Mouse (Mus musculus) limb, embryonic 11.5 days (tissue): ENCODE data around the gene Mcm2. TPM values are rescaled to one million over a fixed set of nuclear protein-coding genes. Genes with fewer than 3 reads are reported as not detected.
A peak's percentile ranks its signal among the peaks of the same experiment; 100 is the strongest.

Source experiments
- ATAC-seq: fragments of 200-750 bp; cut with Nextera tagmentation; 2 replicates; pipeline ENCODE4 v1.8.0; 2017; ENCODE audit warnings: low read depth; ENCODE audit not compliant: insufficient number of reproducible peaks, low FRiP score, low TSS enrichment
- DNase-seq: peaks from one replicate; pipeline ENCODE4 v3.0.0-alpha.2; 2015; ENCODE audit warnings: low spot score
- H3K27ac ChIP-seq: fragments of 300-500 bp; sonication (generic); replicated peaks from 2 replicates; pipeline ENCODE4 v1.5.1; 2014; ENCODE audit warnings: low read depth, mild to moderate bottlenecking, low read length
- H3K27me3 ChIP-seq: fragments of 300-500 bp; sonication (generic); 2 replicates; pipeline ENCODE4 v1.6.1; 2014; ENCODE audit warnings: mild to moderate bottlenecking, low read length, mixed read lengths; ENCODE audit not compliant: control insufficient read depth, insufficient read depth
- H3K36me3 ChIP-seq: fragments of 300-500 bp; sonication (generic); 2 replicates; pipeline ENCODE4 v1.6.1; 2014; ENCODE audit warnings: mild to moderate bottlenecking, low read length, moderate library complexity, mixed read lengths; ENCODE audit not compliant: control insufficient read depth, insufficient read depth
- H3K4me1 ChIP-seq: fragments of 300-500 bp; sonication (generic); 2 replicates; pipeline ENCODE4 v1.6.1; 2014; ENCODE audit warnings: low read length, mixed read lengths; ENCODE audit not compliant: control insufficient read depth, insufficient read depth
- H3K4me2 ChIP-seq: fragments of 300-500 bp; sonication (generic); 2 replicates; pipeline ENCODE4 v1.6.1; 2014; ENCODE audit warnings: low read depth, mild to moderate bottlenecking, moderate library complexity; ENCODE audit not compliant: severe bottlenecking
- H3K4me3 ChIP-seq: fragments of 300-500 bp; sonication (generic); 2 replicates; pipeline ENCODE4 v1.5.1; 2014; ENCODE audit warnings: low read depth, low read length
- H3K9ac ChIP-seq: fragments of 300-500 bp; sonication (generic); 2 replicates; pipeline ENCODE4 v1.6.1; 2014; ENCODE audit warnings: mild to moderate bottlenecking, low read length
- H3K9me3 ChIP-seq: fragments of 300-500 bp; sonication (generic); 2 replicates; pipeline ENCODE4 v1.6.1; 2016; ENCODE audit warnings: low read length; ENCODE audit not compliant: control insufficient read depth
- WGBS: fragments of 180-500 bp; shearing (Covaris S2); extraction: QIAGEN DNeasy Blood & Tissue Kit; methylation state at CpG from one replicate; pipeline ENCODE4 v1.1.7; 2014; 5-methylcytosine and 5-hydroxymethylcytosine counted together
- polyA plus RNA-seq: library from polyadenylated mRNA; unstranded; fragments of >200 nt; fragmentation: Nextera tagmentation; extraction: Ambion mirVana; gene quantifications from 2 replicates; pipeline ENCODE4 v1.2.1, GENCODE M21; 2014

The Mcm2 gene
- polyA plus RNA-seq, 1 experiment from 2014 or later, result 228 TPM

- WGBS, result 83% methylated on average over 4 of the region's 4 CpGs
- Histone ChIP-seq H3K4me1 (peaks cover 16% of the 10 kb centered on the region), H3K4me3 (no peak overlapping the region), H3K27ac (no peak overlapping the region), H3K9me3 (no peaks in the 10 kb centered on the region), H3K36me3 (no peaks in the 10 kb centered on the region), H3K27me3 (no peaks in the 10 kb centered on the region), H3K9ac (no peak overlapping the region), H3K4me2 (no peak overlapping the region)
- ATAC-seq (no peak), DNase-seq (no peak)
Measured at GRCm38 (mm10) chr6:88904456-88904974, 5.9 kb upstream of the Mcm2 start.

GRCm38 (mm10) chr6:88903708-88904107 lies 5.1 kb upstream of the Mcm2 start:
- Histone ChIP-seq H3K4me2 (peak overlapping the region; percentile 71; the same call in 1 of the 2 replicates), H3K36me3 (no peaks in the 10 kb centered on the region), H3K27ac (no peak overlapping the region), H3K27me3 (no peaks in the 10 kb centered on the region), H3K9me3 (no peaks in the 10 kb centered on the region), H3K9ac (0 out of 2 replicates have a peak overlapping the region, but pooled peaks have one; percentile 27), H3K4me1 (peaks cover 16% of the 10 kb centered on the region), H3K4me3 (peak overlapping the region; percentile 78)
- 88% methylated on average over 5 of the region's 5 CpGs for WGBS
- ATAC-seq (no peak), DNase-seq (no peak)

GRCm38 (mm10) chr6:88901947-88902820 lies 3.6 kb upstream of the Mcm2 start, which contains the start of gene Tpra1:
TSS of gene Tpra1 (plus strand) at chr6:88902251.
- Histone ChIP-seq H3K9ac (peak within 1 kb of the TSS; percentile 82), H3K36me3 (no peaks in the 10 kb centered on the region), H3K27me3 (no peaks in the 10 kb centered on the region), H3K27ac (peak within 1 kb of the TSS; percentile 84), H3K4me1 (peaks cover 19% of the 10 kb centered on the region), H3K9me3 (no peaks in the 10 kb centered on the region), H3K4me3 (peak within 1 kb of the TSS; percentile 78), H3K4me2 (peak within 1 kb of the TSS; percentile 79)
- WGBS, result under 1% methylated on average over 66 of the region's 66 CpGs
- DNase-seq, result peak; percentile 93
- peak; percentile 86 for ATAC-seq

GRCm38 (mm10) chr6:88901471-88901870 lies 2.9 kb upstream of the Mcm2 start:
- H3K4me1 ChIP-seq, result peaks cover 26% of the 10 kb centered on the region
- WGBS, result 6% methylated on average over 5 of the region's 5 CpGs
- no peak for DNase-seq
- H3K4me3 ChIP-seq, result peak overlapping the region; percentile 78
- H3K9me3 ChIP-seq, result no peaks in the 10 kb centered on the region
- H3K27ac ChIP-seq, result no peak overlapping the region
- no peak for ATAC-seq
- H3K36me3 ChIP-seq, result peaks cover 4% of the 10 kb centered on the region; the same call in 1 of the 2 replicates
- no peaks in the 10 kb centered on the region for H3K27me3 ChIP-seq
- H3K4me2 ChIP-seq, result peak overlapping the region; percentile 79
- H3K9ac ChIP-seq, result peak overlapping the region; percentile 59

- peaks cover 29% of the 10 kb centered on the region for H3K4me1 ChIP-seq
- WGBS, result 89% methylated on average over 2 of the region's 2 CpGs
Measured at GRCm38 (mm10) chr6:88899628-88900027, 1.0 kb upstream of the Mcm2 start.

GRCm38 (mm10) chr6:88899086-88899485 lies 506 bp upstream of the Mcm2 start:
- ATAC-seq, result no peak
- 65% methylated on average over 4 of the region's 4 CpGs for WGBS
- no peak overlapping the region for H3K4me3 ChIP-seq

More at GRCm38 (mm10) chr6:88899628-88900027, 1.0 kb upstream of the Mcm2 start:
- Histone ChIP-seq H3K9me3 (no peaks in the 10 kb centered on the region), H3K36me3 (peaks cover 19% of the 10 kb centered on the region), H3K27me3 (no peaks in the 10 kb centered on the region), H3K4me2 (no peak overlapping the region), H3K4me3 (no peak overlapping the region), H3K27ac (no peak overlapping the region), H3K9ac (no peak overlapping the region)
- DNase-seq (no peak), ATAC-seq (no peak)

GRCm38 (mm10) chr6:88897246-88897645 lies 1.3 kb downstream of the Mcm2 start:
- Histone ChIP-seq H3K9ac (peak overlapping the region; percentile 22; the same call in 1 of the 2 replicates), H3K36me3 (peaks cover 35% of the 10 kb centered on the region), H3K4me2 (peak overlapping the region; percentile 45), H3K27ac (no peak overlapping the region), H3K27me3 (no peaks in the 10 kb centered on the region), H3K9me3 (no peaks in the 10 kb centered on the region), H3K4me1 (peaks cover 17% of the 10 kb centered on the region), H3K4me3 (peak overlapping the region; percentile 76)
- WGBS, result 61% methylated on average over 7 of the region's 7 CpGs
- no peak for ATAC-seq
- DNase-seq, result no peak

More at GRCm38 (mm10) chr6:88899086-88899485, 506 bp upstream of the Mcm2 start:
- Histone ChIP-seq H3K27ac (no peak overlapping the region), H3K27me3 (no peaks in the 10 kb centered on the region), H3K4me2 (no peak overlapping the region), H3K4me1 (peaks cover 29% of the 10 kb centered on the region), H3K9me3 (no peaks in the 10 kb centered on the region), H3K9ac (0 out of 2 replicates have a peak overlapping the region, but pooled peaks have one; percentile 37), H3K36me3 (peaks cover 20% of the 10 kb centered on the region)
- no peak for DNase-seq

- H3K9me3 ChIP-seq, result no peaks in the 10 kb centered on the region
- H3K9ac ChIP-seq, result no peak overlapping the region
- ATAC-seq (no peak), DNase-seq (no peak)
- no peak overlapping the region for H3K4me2 ChIP-seq
- WGBS, result 88% methylated on average over 6 of the region's 6 CpGs
- peaks cover 45% of the 10 kb centered on the region for H3K36me3 ChIP-seq
- H3K27ac ChIP-seq, result no peak overlapping the region
- H3K4me1 ChIP-seq, result peaks cover 14% of the 10 kb centered on the region
- H3K4me3 ChIP-seq, result no peak overlapping the region
- no peaks in the 10 kb centered on the region for H3K27me3 ChIP-seq
Measured at GRCm38 (mm10) chr6:88895943-88896342, 2.6 kb downstream of the Mcm2 start.
